Mouse (Mus musculus): Measurements from ENCODE around the gene Pcp2. TPM values are rescaled to one million over a fixed set of nuclear protein-coding genes. Genes with fewer than 3 reads are reported as not detected.

Pcp2 gene
- polyA plus RNA-seq, 1 experiment, result not detected

- Histone ChIP-seq H3K4me1 (ENCODE audit: control insufficient read depth, insufficient read depth, low read length) (no peaks in the 10 kb centered on the region), H3K27me3 (ENCODE audit: control insufficient read depth, insufficient read depth, low read length, poor library complexity, severe bottlenecking) (no peaks in the 10 kb centered on the region), H3K9me3 (replicated peaks; ENCODE audit: control insufficient read depth, insufficient read depth, low read length, poor library complexity, severe bottlenecking) (no peaks in the 10 kb centered on the region), H3K36me3 (ENCODE audit: control insufficient read depth, insufficient read depth, low read length, poor library complexity, severe bottlenecking) (no peaks in the 10 kb centered on the region), H3K4me3 (ENCODE audit: low read depth, low read length) (no peak overlapping the region), H3K9ac (ENCODE audit: low read depth, poor library complexity, severe bottlenecking) (no peak overlapping the region), H3K27ac (ENCODE audit: insufficient read depth, low read length) (no peak overlapping the region)
- TF ChIP-seq CTCF (IDR thresholded peaks at IDR 0.05; ENCODE audit: low read depth, low read length) (no peak), POLR2A (IDR thresholded peaks at IDR 0.05; ENCODE audit: insufficient read depth, low read length) (no peak), EP300 (IDR thresholded peaks at IDR 0.05; ENCODE audit: insufficient read depth, low read depth, low read length) (no peak)
Measured at GRCm38 (mm10) chr8:3648268-3648667, 22.9 kb upstream of the Pcp2 start.

GRCm38 (mm10) chr8:3647561-3647960 is 22.2 kb upstream of the Pcp2 start:
- no peak overlapping the region for H3K9ac ChIP-seq (ENCODE audit: low read depth, poor library complexity, severe bottlenecking)
- H3K27me3 ChIP-seq (ENCODE audit: control insufficient read depth, insufficient read depth, low read length, poor library complexity, severe bottlenecking), result no peaks in the 10 kb centered on the region
- no peaks in the 10 kb centered on the region for H3K36me3 ChIP-seq (ENCODE audit: control insufficient read depth, insufficient read depth, low read length, poor library complexity, severe bottlenecking)
- no peak overlapping the region for H3K4me3 ChIP-seq (ENCODE audit: low read depth, low read length)
- H3K4me1 ChIP-seq (ENCODE audit: control insufficient read depth, insufficient read depth, low read length), result no peaks in the 10 kb centered on the region
- H3K27ac ChIP-seq (ENCODE audit: insufficient read depth, low read length), result no peak overlapping the region; the same call in 1 of the 2 replicates
- TF ChIP-seq POLR2A (IDR thresholded peaks at IDR 0.05; ENCODE audit: insufficient read depth, low read length), result no peak
- TF ChIP-seq EP300 (IDR thresholded peaks at IDR 0.05; ENCODE audit: insufficient read depth, low read depth, low read length), result no peak
- TF ChIP-seq CTCF (IDR thresholded peaks at IDR 0.05; ENCODE audit: low read depth, low read length), result no peak
- no peaks in the 10 kb centered on the region for H3K9me3 ChIP-seq (replicated peaks; ENCODE audit: control insufficient read depth, insufficient read depth, low read length, poor library complexity, severe bottlenecking)

GRCm38 (mm10) chr8:3646824-3647531 is 21.6 kb upstream of the Pcp2 start:
- Histone ChIP-seq H3K4me1 (ENCODE audit: control insufficient read depth, insufficient read depth, low read length) (no peaks in the 10 kb centered on the region), H3K27ac (ENCODE audit: insufficient read depth, low read length) (no peak overlapping the region; the same call in 1 of the 2 replicates), H3K9ac (ENCODE audit: low read depth, poor library complexity, severe bottlenecking) (no peak overlapping the region), H3K4me3 (ENCODE audit: low read depth, low read length) (no peak overlapping the region), H3K9me3 (replicated peaks; ENCODE audit: control insufficient read depth, insufficient read depth, low read length, poor library complexity, severe bottlenecking) (no peaks in the 10 kb centered on the region), H3K27me3 (ENCODE audit: control insufficient read depth, insufficient read depth, low read length, poor library complexity, severe bottlenecking) (no peaks in the 10 kb centered on the region), H3K36me3 (ENCODE audit: control insufficient read depth, insufficient read depth, low read length, poor library complexity, severe bottlenecking) (no peaks in the 10 kb centered on the region)
- no peak for TF ChIP-seq CTCF (IDR thresholded peaks at IDR 0.05; ENCODE audit: low read depth, low read length)
- TF ChIP-seq POLR2A (IDR thresholded peaks at IDR 0.05; ENCODE audit: insufficient read depth, low read length), result no peak
- no peak for TF ChIP-seq EP300 (IDR thresholded peaks at IDR 0.05; ENCODE audit: insufficient read depth, low read depth, low read length)

GRCm38 (mm10) chr8:3645804-3646203 is 20.5 kb upstream of the Pcp2 start:
- no peak overlapping the region for H3K27ac ChIP-seq (ENCODE audit: insufficient read depth, low read length)
- no peaks in the 10 kb centered on the region for H3K27me3 ChIP-seq (ENCODE audit: control insufficient read depth, insufficient read depth, low read length, poor library complexity, severe bottlenecking)
- TF ChIP-seq CTCF (IDR thresholded peaks at IDR 0.05; ENCODE audit: low read depth, low read length), result peak; percentile 66
- no peak for TF ChIP-seq POLR2A (IDR thresholded peaks at IDR 0.05; ENCODE audit: insufficient read depth, low read length)
- no peak for TF ChIP-seq EP300 (IDR thresholded peaks at IDR 0.05; ENCODE audit: insufficient read depth, low read depth, low read length)
- H3K9me3 ChIP-seq (replicated peaks; ENCODE audit: control insufficient read depth, insufficient read depth, low read length, poor library complexity, severe bottlenecking), result no peaks in the 10 kb centered on the region
- no peak overlapping the region for H3K9ac ChIP-seq (ENCODE audit: low read depth, poor library complexity, severe bottlenecking)
- H3K4me3 ChIP-seq (ENCODE audit: low read depth, low read length), result no peak overlapping the region
- H3K4me1 ChIP-seq (ENCODE audit: control insufficient read depth, insufficient read depth, low read length), result no peaks in the 10 kb centered on the region
- H3K36me3 ChIP-seq (ENCODE audit: control insufficient read depth, insufficient read depth, low read length, poor library complexity, severe bottlenecking), result 0 out of 2 replicates have a peak, but pooled peaks cover 4% of the 10 kb centered on the region

GRCm38 (mm10) chr8:3631478-3631875 is 6.1 kb upstream of the Pcp2 start:
- Histone ChIP-seq H3K4me1 (ENCODE audit: control insufficient read depth, insufficient read depth, low read length) (no peaks in the 10 kb centered on the region), H3K36me3 (ENCODE audit: control insufficient read depth, insufficient read depth, low read length, poor library complexity, severe bottlenecking) (peaks cover 13% of the 10 kb centered on the region), H3K9ac (ENCODE audit: low read depth, poor library complexity, severe bottlenecking) (peak overlapping the region; percentile 57), H3K9me3 (replicated peaks; ENCODE audit: control insufficient read depth, insufficient read depth, low read length, poor library complexity, severe bottlenecking) (no peaks in the 10 kb centered on the region), H3K27ac (ENCODE audit: insufficient read depth, low read length) (no peak overlapping the region), H3K27me3 (ENCODE audit: control insufficient read depth, insufficient read depth, low read length, poor library complexity, severe bottlenecking) (no peaks in the 10 kb centered on the region), H3K4me3 (ENCODE audit: low read depth, low read length) (peak overlapping the region; percentile 82)
- no peak for TF ChIP-seq POLR2A (IDR thresholded peaks at IDR 0.05; ENCODE audit: insufficient read depth, low read length)
- TF ChIP-seq CTCF (IDR thresholded peaks at IDR 0.05; ENCODE audit: low read depth, low read length), result no peak
- no peak for TF ChIP-seq EP300 (IDR thresholded peaks at IDR 0.05; ENCODE audit: insufficient read depth, low read depth, low read length)
